Mouse (Mus musculus): Measurements from ENCODE around the gene Insrr. TPM values are rescaled to one million over a fixed set of nuclear protein-coding genes. Genes with fewer than 3 reads are reported as not detected.

The Insrr gene
- 0.33 and 0.43 TPM in 2 replicates for polyA plus RNA-seq (2015; fragmentation: Nextera tagmentation; extraction: Ambion mirVana)

- Histone ChIP-seq H3K36me3 (ENCODE audit: poor library complexity, severe bottlenecking) (no peaks in the 10 kb centered on the region), H3K4me2 (peak within 1 kb of the TSS; percentile 57), H3K27ac (no peak within 1 kb of the TSS), H3K4me1 (peaks cover 33% of the 10 kb centered on the region), H3K4me3 (peak within 1 kb of the TSS; percentile 29), H3K27me3 (peaks cover 100% of the 10 kb centered on the region), H3K9me3 (replicated peaks) (no peaks in the 10 kb centered on the region), H3K9ac (peak within 1 kb of the TSS; percentile 58)
- under 1% methylated on average over 29 of the region's 29 CpGs for WGBS
- no peak for ATAC-seq
Observed at GRCm38 (mm10) chr3:87796736-87797334, at the start of gene Insrr. Insrr (plus strand) TSS chr3:87796951.

GRCm38 (mm10) chr3:87748431-87748830, 48.3 kb upstream of the Insrr start, which contains the start of gene Lrrc71:
Lrrc71 (minus strand) TSS chr3:87748625.
- H3K9me3 ChIP-seq (replicated peaks): no peaks in the 10 kb centered on the region
- H3K4me3 ChIP-seq: no peak within 1 kb of the TSS
- no peak within 1 kb of the TSS for H3K27ac ChIP-seq
- ATAC-seq: no peak
- H3K4me2 ChIP-seq: no peak within 1 kb of the TSS
- 49% methylated on average over 13 of the region's 13 CpGs for WGBS
- peaks cover 12% of the 10 kb centered on the region for H3K4me1 ChIP-seq
- 0 out of 2 replicates have a peak, but pooled peaks cover 9% of the 10 kb centered on the region for H3K27me3 ChIP-seq
- no peaks in the 10 kb centered on the region for H3K36me3 ChIP-seq (ENCODE audit: poor library complexity, severe bottlenecking)
- H3K9ac ChIP-seq: no peak within 1 kb of the TSS

- no peak for ATAC-seq
- WGBS: 22% methylated on average over 5 of the region's 5 CpGs
- no peaks in the 10 kb centered on the region for H3K9me3 ChIP-seq (replicated peaks)
- no peak overlapping the region for H3K9ac ChIP-seq
- 0 out of 2 replicates have a peak, but pooled peaks cover 13% of the 10 kb centered on the region for H3K27me3 ChIP-seq
- H3K36me3 ChIP-seq (ENCODE audit: poor library complexity, severe bottlenecking): no peaks in the 10 kb centered on the region
- H3K27ac ChIP-seq: no peak overlapping the region
- H3K4me1 ChIP-seq: peaks cover 12% of the 10 kb centered on the region
- H3K4me3 ChIP-seq: no peak overlapping the region
- no peak overlapping the region for H3K4me2 ChIP-seq
Observed at GRCm38 (mm10) chr3:87749036-87749435, 47.7 kb upstream of the Insrr start.

GRCm38 (mm10) chr3:87749977-87750376, 46.8 kb upstream of the Insrr start:
- Histone ChIP-seq H3K36me3 (ENCODE audit: poor library complexity, severe bottlenecking) (no peaks in the 10 kb centered on the region), H3K4me2 (no peak overlapping the region), H3K9ac (no peak overlapping the region), H3K27ac (no peak overlapping the region), H3K4me3 (no peak overlapping the region), H3K27me3 (peaks cover 21% of the 10 kb centered on the region), H3K9me3 (replicated peaks) (no peaks in the 10 kb centered on the region), H3K4me1 (peaks cover 8% of the 10 kb centered on the region)
- ATAC-seq: no peak
- 91% methylated on average over 12 of the region's 12 CpGs for WGBS

- ATAC-seq: no peak
- H3K4me2 ChIP-seq: no peak overlapping the region
- no peak overlapping the region for H3K9ac ChIP-seq
- H3K4me1 ChIP-seq: 0 out of 2 replicates have a peak, but pooled peaks cover 9% of the 10 kb centered on the region
- H3K9me3 ChIP-seq (replicated peaks): no peaks in the 10 kb centered on the region
- H3K36me3 ChIP-seq (ENCODE audit: poor library complexity, severe bottlenecking): no peaks in the 10 kb centered on the region
- H3K27me3 ChIP-seq: peaks cover 36% of the 10 kb centered on the region
- no peak overlapping the region for H3K27ac ChIP-seq
- no peak overlapping the region for H3K4me3 ChIP-seq
- WGBS: 85% methylated on average over 3 of the region's 3 CpGs
Observed at GRCm38 (mm10) chr3:87752567-87752966, 44.2 kb upstream of the Insrr start.

- Histone ChIP-seq H3K9ac (no peak overlapping the region), H3K36me3 (ENCODE audit: poor library complexity, severe bottlenecking) (no peaks in the 10 kb centered on the region), H3K9me3 (replicated peaks) (no peaks in the 10 kb centered on the region), H3K27me3 (peaks cover 36% of the 10 kb centered on the region), H3K4me3 (no peak overlapping the region), H3K4me1 (0 out of 2 replicates have a peak, but pooled peaks cover 9% of the 10 kb centered on the region), H3K4me2 (no peak overlapping the region), H3K27ac (no peak overlapping the region)
- WGBS: 81% methylated on average over 13 of the region's 13 CpGs
- no peak for ATAC-seq
Observed at GRCm38 (mm10) chr3:87753829-87754228, 42.9 kb upstream of the Insrr start.

- peak overlapping the region; percentile 55 for H3K4me2 ChIP-seq
- H3K9ac ChIP-seq: peak overlapping the region; percentile 58
- H3K27ac ChIP-seq: no peak overlapping the region
- H3K4me1 ChIP-seq: 0 out of 2 replicates have a peak, but pooled peaks cover 9% of the 10 kb centered on the region
- H3K36me3 ChIP-seq (ENCODE audit: poor library complexity, severe bottlenecking): no peaks in the 10 kb centered on the region
- ATAC-seq: peak; percentile 94
- peaks cover 32% of the 10 kb centered on the region for H3K27me3 ChIP-seq
- H3K4me3 ChIP-seq: peak overlapping the region; percentile 25
- 5% methylated on average over 24 of the region's 24 CpGs for WGBS
- no peaks in the 10 kb centered on the region for H3K9me3 ChIP-seq (replicated peaks)
Observed at GRCm38 (mm10) chr3:87755964-87756363, 40.8 kb upstream of the Insrr start.

- WGBS: 50% methylated on average over 20 of the region's 20 CpGs
- peaks cover 32% of the 10 kb centered on the region for H3K27me3 ChIP-seq
- H3K4me1 ChIP-seq: 0 out of 2 replicates have a peak, but pooled peaks cover 9% of the 10 kb centered on the region
- H3K36me3 ChIP-seq (ENCODE audit: poor library complexity, severe bottlenecking): no peaks in the 10 kb centered on the region
- peak overlapping the region; percentile 55 for H3K4me2 ChIP-seq
- H3K9me3 ChIP-seq (replicated peaks): no peaks in the 10 kb centered on the region
- peak overlapping the region; percentile 25 for H3K4me3 ChIP-seq
- peak overlapping the region; percentile 58; the same call in 1 of the 2 replicates for H3K9ac ChIP-seq
- ATAC-seq: no peak
- H3K27ac ChIP-seq: no peak overlapping the region
Observed at GRCm38 (mm10) chr3:87756488-87756887, 40.3 kb upstream of the Insrr start.

GRCm38 (mm10) chr3:87758641-87759040, 38.1 kb upstream of the Insrr start:
- no peaks in the 10 kb centered on the region for H3K36me3 ChIP-seq (ENCODE audit: poor library complexity, severe bottlenecking)
- 59% methylated on average over 3 of the region's 5 CpGs for WGBS
- peaks cover 12% of the 10 kb centered on the region for H3K4me1 ChIP-seq
- no peak overlapping the region for H3K4me3 ChIP-seq
- peaks cover 32% of the 10 kb centered on the region for H3K27me3 ChIP-seq
- H3K9me3 ChIP-seq (replicated peaks): no peaks in the 10 kb centered on the region
- no peak for ATAC-seq
- no peak overlapping the region for H3K27ac ChIP-seq
- no peak overlapping the region for H3K9ac ChIP-seq
- H3K4me2 ChIP-seq: no peak overlapping the region

GRCm38 (mm10) chr3:87761408-87762375, 35.1 kb upstream of the Insrr start:
- H3K27ac ChIP-seq: no peak overlapping the region
- H3K27me3 ChIP-seq: peaks cover 29% of the 10 kb centered on the region
- H3K4me1 ChIP-seq: peaks cover 12% of the 10 kb centered on the region
- ATAC-seq: no peak
- no peak overlapping the region for H3K4me3 ChIP-seq
- H3K9ac ChIP-seq: no peak overlapping the region
- no peaks in the 10 kb centered on the region for H3K36me3 ChIP-seq (ENCODE audit: poor library complexity, severe bottlenecking)
- H3K9me3 ChIP-seq (replicated peaks): no peaks in the 10 kb centered on the region
- WGBS: 80% methylated on average over 20 of the region's 20 CpGs
- no peak overlapping the region for H3K4me2 ChIP-seq

GRCm38 (mm10) chr3:87763202-87763601, 33.5 kb upstream of the Insrr start:
- Histone ChIP-seq H3K9ac (no peak overlapping the region), H3K4me1 (peaks cover 12% of the 10 kb centered on the region), H3K27ac (no peak overlapping the region), H3K36me3 (ENCODE audit: poor library complexity, severe bottlenecking) (no peaks in the 10 kb centered on the region), H3K27me3 (peaks cover 40% of the 10 kb centered on the region), H3K4me2 (no peak overlapping the region), H3K9me3 (replicated peaks) (no peaks in the 10 kb centered on the region), H3K4me3 (no peak overlapping the region)
- ATAC-seq: no peak
- WGBS: 55% methylated on average over 4 of the region's 4 CpGs
